Mouse (Mus musculus) embryonic facial prominence, embryonic 14.5 days (tissue): ENCODE measurements around the gene Ash1l. TPM values are rescaled to one million over a fixed set of nuclear protein-coding genes. Genes with fewer than 3 reads are reported as not detected.
A peak's percentile ranks its signal among the peaks of the same experiment; 100 is the strongest.

Source experiments
- ATAC-seq: fragments of 200-750 bp; cut with Nextera tagmentation; 2 replicates; pipeline ENCODE4 v1.8.0; 2017; ENCODE audit warnings: low read depth, moderate number of reproducible peaks, moderate TSS enrichment
- DNase-seq: peaks from one replicate; pipeline ENCODE4 v3.0.0-alpha.2; 2015; ENCODE audit warnings: low spot score
- H3K27ac ChIP-seq: fragments of 300-500 bp; sonication (generic); replicated peaks from 2 replicates; pipeline ENCODE4 v1.5.1; 2014; ENCODE audit warnings: low read depth, mild to moderate bottlenecking, low read length, moderate library complexity
- H3K27me3 ChIP-seq: fragments of 300-500 bp; sonication (generic); replicated peaks from 2 replicates; pipeline ENCODE4 v1.6.1; 2014; ENCODE audit warnings: low read length; ENCODE audit not compliant: control insufficient read depth, insufficient read depth
- H3K36me3 ChIP-seq: fragments of 300-500 bp; sonication (generic); 2 replicates; pipeline ENCODE4 v1.6.1; 2014; ENCODE audit warnings: low read length, mixed read lengths; ENCODE audit not compliant: control insufficient read depth, insufficient read depth
- H3K4me1 ChIP-seq: fragments of 300-500 bp; sonication (generic); 2 replicates; pipeline ENCODE4 v1.6.1; 2014; ENCODE audit warnings: antibody characterized with exemption, low read length; ENCODE audit not compliant: control insufficient read depth, insufficient read depth
- H3K4me2 ChIP-seq: fragments of 300-500 bp; sonication (generic); 2 replicates; pipeline ENCODE4 v1.6.1; 2014; ENCODE audit warnings: low read depth, mild to moderate bottlenecking, low read length, moderate library complexity, mixed read lengths
- H3K4me3 ChIP-seq: fragments of 300-500 bp; sonication (generic); 2 replicates; pipeline ENCODE4 v1.5.1; 2014; ENCODE audit warnings: low read depth, mild to moderate bottlenecking, low read length
- H3K9ac ChIP-seq: fragments of 300-500 bp; sonication (generic); 2 replicates; pipeline ENCODE4 v1.6.1; 2014; ENCODE audit warnings: low read depth, mild to moderate bottlenecking, low read length, moderate library complexity, mixed read lengths
- H3K9me3 ChIP-seq: fragments of 300-500 bp; sonication (generic); 2 replicates; pipeline ENCODE4 v1.6.1; 2016; ENCODE audit warnings: low read length; ENCODE audit not compliant: control insufficient read depth
- WGBS: fragments of 180-500 bp; shearing (Covaris S2); extraction: QIAGEN DNeasy Blood & Tissue Kit; methylation state at CpG from one replicate; pipeline ENCODE4 v1.1.7; 2014; 5-methylcytosine and 5-hydroxymethylcytosine counted together
- polyA plus RNA-seq: library from polyadenylated mRNA; unstranded; fragments of >200 nt; fragmentation: Nextera tagmentation; extraction: Ambion mirVana; gene quantifications from 2 replicates; pipeline ENCODE4 v1.2.1, GENCODE M21; 2014

Ash1l gene
- polyA plus RNA-seq, 1 experiment from 2014 or later: 19.8 TPM

DNA sequence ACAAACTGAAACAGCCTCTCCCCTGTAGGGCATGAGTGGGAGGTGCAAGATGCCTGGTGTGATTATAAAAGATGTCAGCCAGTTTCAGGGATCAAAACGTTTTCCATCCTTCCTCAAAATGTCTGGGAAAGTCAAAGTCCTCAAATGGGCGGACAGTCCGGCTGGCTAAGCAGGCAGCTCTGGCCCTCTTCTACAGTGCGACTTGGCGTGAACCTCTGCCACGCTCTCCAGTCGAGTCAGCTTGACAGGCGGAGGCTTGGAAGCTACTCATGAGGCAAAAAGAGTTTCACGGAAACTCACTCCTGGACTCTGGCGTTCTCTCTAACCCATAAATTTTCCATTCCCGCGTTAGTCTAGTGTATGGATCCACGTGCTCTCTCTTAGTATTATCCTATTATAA lies 31.4 kb upstream of the Ash1l start:
- WGBS: 82% methylated on average over 13 of the region's 13 CpGs
- ATAC-seq: no peak
- Histone ChIP-seq H3K36me3 (peaks cover 35% of the 10 kb centered on the region), H3K4me3 (no peak overlapping the region), H3K9ac (no peak overlapping the region), H3K27me3 (no peaks in the 10 kb centered on the region), H3K4me1 (0 out of 2 replicates have a peak, but pooled peaks cover 5% of the 10 kb centered on the region), H3K4me2 (no peak overlapping the region), H3K27ac (no peak overlapping the region), H3K9me3 (no peaks in the 10 kb centered on the region)
- no peak for DNase-seq

DNA sequence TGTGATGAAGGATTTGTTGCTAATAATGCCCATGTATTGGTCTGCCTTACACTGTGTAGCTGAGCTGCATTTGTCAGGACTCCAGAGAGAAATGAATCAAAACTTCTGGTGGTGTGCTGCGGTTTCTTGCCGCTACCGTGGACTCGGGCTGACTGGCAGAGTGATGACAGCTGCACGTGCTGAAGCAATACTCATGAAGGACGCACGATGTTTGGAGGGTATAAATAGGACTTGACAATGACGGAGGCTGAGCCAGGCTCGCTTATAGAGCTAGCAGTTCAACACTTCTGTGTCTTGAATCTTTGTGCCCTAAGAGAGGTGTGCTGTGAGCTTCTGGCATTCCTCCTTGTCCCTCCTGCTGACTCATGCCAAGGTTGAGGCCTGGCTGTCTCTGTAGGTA lies 29.0 kb upstream of the Ash1l start:
- ATAC-seq: no peak
- Histone ChIP-seq H3K4me1 (no peaks in the 10 kb centered on the region), H3K27me3 (no peaks in the 10 kb centered on the region), H3K4me2 (no peak overlapping the region), H3K36me3 (peaks cover 59% of the 10 kb centered on the region), H3K9ac (no peak overlapping the region), H3K4me3 (no peak overlapping the region), H3K27ac (no peak overlapping the region), H3K9me3 (no peaks in the 10 kb centered on the region)
- DNase-seq: no peak
- WGBS: 93% methylated on average over 9 of the region's 9 CpGs

DNA sequence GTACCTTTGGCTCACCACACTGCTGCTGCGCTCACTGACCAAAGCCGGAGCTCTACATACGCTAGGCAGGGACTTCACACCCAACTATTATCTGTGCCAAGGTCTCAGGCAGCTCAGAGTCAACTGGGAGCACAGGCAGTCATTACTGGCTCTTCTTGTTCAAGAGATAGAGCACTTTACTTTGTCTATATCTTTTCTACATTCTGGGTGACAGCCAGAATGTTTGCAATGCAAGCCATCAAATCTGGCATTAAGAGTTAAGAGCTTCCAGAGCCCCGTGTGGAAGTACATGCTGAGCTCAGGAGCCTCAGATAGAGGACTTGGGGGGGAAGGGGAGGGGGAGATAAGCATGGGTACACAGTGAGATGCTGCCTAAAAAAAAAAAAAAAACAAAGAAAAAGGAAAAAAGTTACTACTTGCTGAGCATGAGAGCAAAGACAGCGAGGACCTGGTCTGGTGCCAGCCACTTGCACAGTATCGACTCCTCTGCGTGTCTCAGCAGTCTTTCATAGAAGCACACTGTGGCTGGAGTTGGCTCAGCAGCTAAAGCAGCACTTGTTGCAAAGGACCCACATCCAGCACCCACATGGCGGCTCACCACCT lies 26.3 kb upstream of the Ash1l start:
- Histone ChIP-seq H3K4me3 (no peak overlapping the region), H3K27me3 (no peaks in the 10 kb centered on the region), H3K36me3 (peaks cover 85% of the 10 kb centered on the region), H3K9ac (no peak overlapping the region), H3K4me2 (no peak overlapping the region), H3K9me3 (no peaks in the 10 kb centered on the region), H3K27ac (no peak overlapping the region), H3K4me1 (no peaks in the 10 kb centered on the region)
- DNase-seq (no peak), ATAC-seq (no peak)
- 94% methylated on average over 8 of the region's 8 CpGs for WGBS

DNA sequence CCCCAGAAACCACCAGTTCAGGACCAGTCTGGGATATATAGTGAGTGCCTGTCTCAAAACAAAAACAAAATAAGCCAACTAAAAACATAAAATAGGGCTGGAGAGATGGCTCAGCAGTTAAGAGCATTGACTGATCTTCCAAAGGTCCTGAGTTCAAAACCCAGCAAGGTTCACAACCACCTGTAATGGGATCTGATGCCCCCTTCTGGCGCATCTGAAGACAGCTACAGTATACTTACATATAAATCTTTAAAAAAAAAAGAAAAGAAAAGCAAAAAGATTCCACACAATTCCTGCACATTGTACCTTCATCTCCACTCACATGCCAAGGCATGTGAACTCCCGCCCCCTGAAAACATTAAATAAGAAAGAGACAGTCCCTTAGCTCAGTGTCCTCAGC lies 24.8 kb upstream of the Ash1l start:
- no peak for DNase-seq

DNA sequence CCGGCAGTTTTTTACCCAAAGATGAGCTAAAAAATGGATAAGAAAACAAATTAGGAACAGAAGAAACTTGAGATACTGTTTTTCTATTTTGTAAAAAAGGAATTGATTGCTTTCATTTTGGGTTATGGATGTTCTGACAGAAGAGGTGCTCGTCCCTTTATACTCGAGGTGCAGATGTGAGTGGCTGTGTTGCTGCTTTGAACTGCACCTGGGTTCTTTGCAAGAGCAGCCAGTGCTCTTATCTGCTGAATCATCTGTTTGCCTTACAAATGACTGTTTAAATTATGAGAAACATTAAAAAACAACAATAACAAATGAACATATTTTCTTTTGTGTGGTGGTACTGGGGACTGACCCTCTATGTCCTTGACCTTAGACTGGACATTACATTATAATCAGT lies 20.9 kb upstream of the Ash1l start:
- Histone ChIP-seq H3K27ac (no peak overlapping the region), H3K4me2 (no peak overlapping the region), H3K4me1 (no peaks in the 10 kb centered on the region), H3K9me3 (no peaks in the 10 kb centered on the region), H3K9ac (no peak overlapping the region), H3K27me3 (no peaks in the 10 kb centered on the region), H3K36me3 (peaks cover 98% of the 10 kb centered on the region), H3K4me3 (no peak overlapping the region)
- no peak for ATAC-seq
- WGBS: 88% methylated on average over 3 of the region's 3 CpGs
- DNase-seq: no peak

More for the DNA sequence above, 24.8 kb upstream of the Ash1l start:
- Histone ChIP-seq H3K4me3 (no peak overlapping the region), H3K9ac (no peak overlapping the region), H3K4me1 (no peaks in the 10 kb centered on the region), H3K27ac (no peak overlapping the region), H3K36me3 (peaks cover 98% of the 10 kb centered on the region), H3K27me3 (no peaks in the 10 kb centered on the region), H3K4me2 (no peak overlapping the region), H3K9me3 (no peaks in the 10 kb centered on the region)
- ATAC-seq: no peak
- 98% methylated on average over 2 of the region's 2 CpGs for WGBS

DNA sequence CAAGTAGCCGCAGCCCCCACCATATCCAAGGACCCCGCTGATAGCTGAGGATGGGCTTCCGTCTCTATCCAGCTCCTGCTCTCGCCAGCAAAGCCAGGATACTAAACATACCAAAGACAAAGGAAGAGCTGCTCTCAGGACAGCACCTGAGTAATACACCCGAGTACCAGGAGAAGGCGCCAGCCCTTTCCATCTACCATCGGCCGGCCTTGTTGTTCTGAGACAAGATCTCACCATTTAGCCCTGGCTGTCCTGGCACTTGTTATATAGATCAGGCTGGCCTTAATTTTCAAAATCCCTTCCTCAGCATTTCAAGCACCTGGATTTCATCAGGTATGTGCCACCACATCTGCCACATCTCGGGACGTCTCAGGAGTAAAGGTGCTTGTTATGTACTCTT lies 11.4 kb upstream of the Ash1l start:
- ATAC-seq: no peak
- H3K27ac ChIP-seq: no peak overlapping the region
- H3K4me2 ChIP-seq: no peak overlapping the region
- H3K4me3 ChIP-seq: no peak overlapping the region
- H3K4me1 ChIP-seq: no peaks in the 10 kb centered on the region
- 85% methylated on average over 10 of the region's 10 CpGs for WGBS
- DNase-seq: no peak
- H3K27me3 ChIP-seq: no peaks in the 10 kb centered on the region
- no peaks in the 10 kb centered on the region for H3K9me3 ChIP-seq
- no peak overlapping the region for H3K9ac ChIP-seq
- H3K36me3 ChIP-seq: peaks cover 77% of the 10 kb centered on the region

DNA sequence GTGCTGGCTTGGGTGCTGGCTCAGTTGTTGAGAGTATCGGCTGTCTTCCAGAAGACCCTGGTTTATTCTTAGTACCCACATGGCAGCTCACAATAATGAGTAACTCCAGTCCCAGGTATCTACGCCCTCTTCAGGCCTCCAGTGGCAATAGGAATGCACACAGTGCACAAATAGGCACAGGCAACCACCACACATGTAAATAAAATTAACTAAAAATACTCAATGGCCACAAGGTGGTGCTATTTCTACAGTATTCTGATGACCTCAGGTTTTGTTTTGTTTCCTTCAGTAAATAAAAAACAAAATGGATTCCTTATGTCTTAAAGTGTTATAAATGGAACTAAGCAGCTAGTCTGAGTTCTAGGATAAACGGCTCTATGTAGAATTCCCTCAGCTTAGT lies 10.7 kb upstream of the Ash1l start:
- no peaks in the 10 kb centered on the region for H3K9me3 ChIP-seq
- 0 out of 2 replicates have a peak, but pooled peaks have one; percentile 30 for ATAC-seq
- H3K4me1 ChIP-seq: no peaks in the 10 kb centered on the region
- peak; percentile 86 for DNase-seq
- H3K4me2 ChIP-seq: no peak overlapping the region
- H3K4me3 ChIP-seq: no peak overlapping the region
- peaks cover 73% of the 10 kb centered on the region for H3K36me3 ChIP-seq
- no peaks in the 10 kb centered on the region for H3K27me3 ChIP-seq
- H3K27ac ChIP-seq: no peak overlapping the region
- H3K9ac ChIP-seq: no peak overlapping the region
- whole genome bisulfite sequencing: 68% methylated on average over 3 of the region's 3 CpGs

DNA sequence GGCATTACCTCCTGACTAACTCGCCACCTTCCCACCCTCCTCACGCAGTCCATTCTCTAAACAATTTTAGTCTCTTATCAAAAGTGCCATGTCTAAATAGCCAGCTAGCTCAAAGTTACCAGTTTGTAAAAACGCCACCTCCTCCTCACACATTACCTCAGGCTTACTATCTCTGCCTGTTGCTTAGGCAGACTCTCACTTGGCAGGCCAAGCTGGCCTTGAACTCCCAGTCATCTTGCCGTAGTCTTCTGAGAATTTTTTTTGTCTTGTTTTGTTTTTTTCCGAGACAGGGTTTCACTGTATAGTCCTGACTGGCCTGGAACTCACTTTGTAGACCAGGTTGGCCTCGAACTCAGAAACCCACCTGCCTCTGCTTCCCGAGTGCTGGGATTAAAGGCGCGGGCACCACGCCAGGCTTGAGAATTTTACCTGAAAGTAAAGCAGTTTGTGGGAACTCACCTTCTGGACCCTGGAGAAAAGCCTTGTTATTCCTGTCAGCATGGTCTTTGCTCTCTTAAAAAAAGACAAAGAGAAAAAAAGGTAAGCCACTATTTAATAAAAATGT lies 8.0 kb upstream of the Ash1l start:
- Histone ChIP-seq H3K27me3 (no peaks in the 10 kb centered on the region), H3K27ac (no peak overlapping the region), H3K9ac (no peak overlapping the region), H3K4me2 (no peak overlapping the region), H3K36me3 (peaks cover 51% of the 10 kb centered on the region), H3K9me3 (no peaks in the 10 kb centered on the region), H3K4me3 (no peak overlapping the region), H3K4me1 (no peaks in the 10 kb centered on the region)
- WGBS: 91% methylated on average over 10 of the region's 10 CpGs
- DNase-seq (no peak), ATAC-seq (no peak)

DNA sequence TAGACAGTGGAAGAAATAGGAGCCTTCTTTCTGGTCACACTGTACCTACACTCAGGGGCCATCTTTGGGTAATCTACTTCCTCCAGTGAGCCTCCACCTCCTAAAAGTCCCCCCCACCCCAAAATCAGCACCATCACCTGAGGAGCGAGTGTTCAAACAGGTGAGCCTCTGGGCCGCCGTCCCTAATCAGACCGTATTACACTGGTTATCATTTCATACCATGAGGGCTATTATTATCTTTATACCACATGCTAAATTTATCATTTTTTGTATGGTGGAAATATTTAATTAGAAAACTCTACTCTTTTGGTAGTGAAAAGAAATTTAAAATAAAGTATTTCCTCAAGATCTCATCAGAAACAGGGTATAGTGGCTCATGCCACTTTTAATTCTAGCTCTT lies 6.3 kb upstream of the Ash1l start:
- 90% methylated on average over 4 of the region's 4 CpGs for WGBS

More for the DNA sequence above, 6.3 kb upstream of the Ash1l start:
- peaks cover 11% of the 10 kb centered on the region for H3K4me1 ChIP-seq
- ATAC-seq (no peak), DNase-seq (no peak)
- H3K27me3 ChIP-seq: no peaks in the 10 kb centered on the region
- H3K9me3 ChIP-seq: no peaks in the 10 kb centered on the region
- no peak overlapping the region for H3K4me2 ChIP-seq
- H3K4me3 ChIP-seq: no peak overlapping the region
- H3K27ac ChIP-seq: no peak overlapping the region
- H3K9ac ChIP-seq: no peak overlapping the region
- H3K36me3 ChIP-seq: peaks cover 34% of the 10 kb centered on the region
